Mouse (Mus musculus): Measurements from ENCODE around the gene Fkbp8. TPM values are rescaled to one million over a fixed set of nuclear protein-coding genes. Genes with fewer than 3 reads are reported as not detected.

Fkbp8 gene
- polyA plus RNA-seq, 1 experiment, result 256 TPM

- Histone ChIP-seq H3K79me2 (ENCODE audit: control insufficient read depth, insufficient read depth) (peaks cover 46% of the 10 kb centered on the region), H3K4me3 (ENCODE audit: insufficient read depth, poor library complexity, severe bottlenecking) (no peak overlapping the region), H3K36me3 (ENCODE audit: control insufficient read depth, insufficient read depth) (peaks cover 19% of the 10 kb centered on the region), H3K27me3 (ENCODE audit: control insufficient read depth, insufficient read depth, insufficient read length) (no peaks in the 10 kb centered on the region), H3ac (ENCODE audit: control insufficient read depth, insufficient read length, low read depth) (no peak overlapping the region), H3K79me3 (ENCODE audit: low read depth) (peaks cover 14% of the 10 kb centered on the region)
- TF ChIP-seq CEBPB (IDR thresholded peaks at IDR 0.05; ENCODE audit: low read depth) (no peak), MYOD1 (IDR thresholded peaks at IDR 0.05; ENCODE audit: control insufficient read depth, insufficient read length, low read depth) (no peak), MYOG (IDR thresholded peaks at IDR 0.05; ENCODE audit: control insufficient read depth, extremely low read depth, insufficient read length) (no peak), USF1 (IDR thresholded peaks at IDR 0.05; ENCODE audit: low read depth) (no peak), CTCF (IDR thresholded peaks at IDR 0.05; ENCODE audit: control insufficient read depth, insufficient read depth, insufficient read length) (no peak), MAX (IDR thresholded peaks at IDR 0.05) (no peak), FOSL1 (IDR thresholded peaks at IDR 0.05; ENCODE audit: insufficient read depth, low read length, poor library complexity, severe bottlenecking) (no peak)
Observed at GRCm38 (mm10) chr8:70574302-70574701, 46.8 kb downstream of the Fkbp8 start.

DNA sequence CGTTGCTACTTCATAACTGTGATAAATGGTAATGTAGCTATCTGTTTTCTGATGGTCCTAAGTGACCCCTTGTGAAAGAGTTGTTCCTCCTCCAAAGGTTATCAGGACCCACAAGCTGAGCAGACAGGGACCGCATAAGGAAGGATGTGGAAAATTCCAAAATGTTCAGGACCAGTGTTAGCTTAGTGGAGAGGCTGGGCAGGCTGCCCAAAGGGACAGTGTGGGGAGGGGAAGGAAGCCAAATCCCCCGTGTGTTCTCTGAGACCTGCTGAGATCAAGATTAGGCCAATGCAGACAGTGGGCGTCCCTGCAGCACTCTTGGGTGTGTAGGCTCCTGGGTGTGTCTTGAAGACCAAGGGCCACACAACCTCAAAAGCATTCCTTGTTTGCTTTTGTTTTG is 47.4 kb downstream of the Fkbp8 start:
- Histone ChIP-seq H3K36me3 (ENCODE audit: control insufficient read depth, insufficient read depth) (peaks cover 20% of the 10 kb centered on the region), H3K79me3 (ENCODE audit: low read depth) (peaks cover 10% of the 10 kb centered on the region), H3K79me2 (ENCODE audit: control insufficient read depth, insufficient read depth) (peaks cover 40% of the 10 kb centered on the region), H3ac (ENCODE audit: control insufficient read depth, insufficient read length, low read depth) (no peak overlapping the region), H3K27me3 (ENCODE audit: control insufficient read depth, insufficient read depth, insufficient read length) (no peaks in the 10 kb centered on the region), H3K4me3 (ENCODE audit: insufficient read depth, poor library complexity, severe bottlenecking) (no peak overlapping the region)
- TF ChIP-seq FOSL1 (IDR thresholded peaks at IDR 0.05; ENCODE audit: insufficient read depth, low read length, poor library complexity, severe bottlenecking) (no peak), MAX (IDR thresholded peaks at IDR 0.05) (no peak), USF1 (IDR thresholded peaks at IDR 0.05; ENCODE audit: low read depth) (no peak), CEBPB (IDR thresholded peaks at IDR 0.05; ENCODE audit: low read depth) (no peak), CTCF (IDR thresholded peaks at IDR 0.05; ENCODE audit: control insufficient read depth, insufficient read depth, insufficient read length) (no peak), MYOD1 (IDR thresholded peaks at IDR 0.05; ENCODE audit: control insufficient read depth, insufficient read length, low read depth) (no peak), MYOG (IDR thresholded peaks at IDR 0.05; ENCODE audit: control insufficient read depth, extremely low read depth, insufficient read length) (no peak)

GRCm38 (mm10) chr8:70577207-70577606 is 49.7 kb downstream of the Fkbp8 start:
- no peaks in the 10 kb centered on the region for H3K27me3 ChIP-seq (ENCODE audit: control insufficient read depth, insufficient read depth, insufficient read length)
- H3ac ChIP-seq (ENCODE audit: control insufficient read depth, insufficient read length, low read depth), result no peak overlapping the region
- peaks cover 17% of the 10 kb centered on the region for H3K79me2 ChIP-seq (ENCODE audit: control insufficient read depth, insufficient read depth)
- H3K79me3 ChIP-seq (ENCODE audit: low read depth), result peaks cover 4% of the 10 kb centered on the region
- H3K36me3 ChIP-seq (ENCODE audit: control insufficient read depth, insufficient read depth), result peaks cover 34% of the 10 kb centered on the region
- no peak for TF ChIP-seq MYOG (IDR thresholded peaks at IDR 0.05; ENCODE audit: control insufficient read depth, extremely low read depth, insufficient read length)
- H3K4me3 ChIP-seq (ENCODE audit: insufficient read depth, poor library complexity, severe bottlenecking), result no peak overlapping the region

GRCm38 (mm10) chr8:70583476-70584387 is 56.2 kb downstream of the Fkbp8 start:
- H3K79me3 ChIP-seq (ENCODE audit: low read depth), result no peaks in the 10 kb centered on the region
- H3K4me3 ChIP-seq (ENCODE audit: insufficient read depth, poor library complexity, severe bottlenecking), result no peak overlapping the region
- TF ChIP-seq MYOD1 (IDR thresholded peaks at IDR 0.05; ENCODE audit: control insufficient read depth, insufficient read length, low read depth) (no peak), CTCF (IDR thresholded peaks at IDR 0.05; ENCODE audit: control insufficient read depth, insufficient read depth, insufficient read length) (no peak), MAX (IDR thresholded peaks at IDR 0.05) (no peak), CEBPB (IDR thresholded peaks at IDR 0.05; ENCODE audit: low read depth) (no peak), USF1 (IDR thresholded peaks at IDR 0.05; ENCODE audit: low read depth) (no peak), FOSL1 (IDR thresholded peaks at IDR 0.05; ENCODE audit: insufficient read depth, low read length, poor library complexity, severe bottlenecking) (no peak), MYOG (IDR thresholded peaks at IDR 0.05; ENCODE audit: control insufficient read depth, extremely low read depth, insufficient read length) (no peak)
- H3K36me3 ChIP-seq (ENCODE audit: control insufficient read depth, insufficient read depth), result peaks cover 53% of the 10 kb centered on the region
- H3K27me3 ChIP-seq (ENCODE audit: control insufficient read depth, insufficient read depth, insufficient read length), result no peaks in the 10 kb centered on the region
- H3K79me2 ChIP-seq (ENCODE audit: control insufficient read depth, insufficient read depth), result no peaks in the 10 kb centered on the region
- H3ac ChIP-seq (ENCODE audit: control insufficient read depth, insufficient read length, low read depth), result no peak overlapping the region

- H3ac ChIP-seq (ENCODE audit: control insufficient read depth, insufficient read length, low read depth), result no peak overlapping the region
- H3K79me2 ChIP-seq (ENCODE audit: control insufficient read depth, insufficient read depth), result no peaks in the 10 kb centered on the region
- no peaks in the 10 kb centered on the region for H3K79me3 ChIP-seq (ENCODE audit: low read depth)
- H3K4me3 ChIP-seq (ENCODE audit: insufficient read depth, poor library complexity, severe bottlenecking), result no peak overlapping the region
- TF ChIP-seq MYOG (IDR thresholded peaks at IDR 0.05; ENCODE audit: control insufficient read depth, extremely low read depth, insufficient read length) (no peak), CEBPB (IDR thresholded peaks at IDR 0.05; ENCODE audit: low read depth) (no peak), FOSL1 (IDR thresholded peaks at IDR 0.05; ENCODE audit: insufficient read depth, low read length, poor library complexity, severe bottlenecking) (no peak), CTCF (IDR thresholded peaks at IDR 0.05; ENCODE audit: control insufficient read depth, insufficient read depth, insufficient read length) (no peak), MYOD1 (IDR thresholded peaks at IDR 0.05; ENCODE audit: control insufficient read depth, insufficient read length, low read depth) (no peak), MAX (IDR thresholded peaks at IDR 0.05) (no peak), USF1 (IDR thresholded peaks at IDR 0.05; ENCODE audit: low read depth) (no peak)
- no peaks in the 10 kb centered on the region for H3K27me3 ChIP-seq (ENCODE audit: control insufficient read depth, insufficient read depth, insufficient read length)
- H3K36me3 ChIP-seq (ENCODE audit: control insufficient read depth, insufficient read depth), result peaks cover 47% of the 10 kb centered on the region
Observed at GRCm38 (mm10) chr8:70584606-70585257, 57.2 kb downstream of the Fkbp8 start.

Other genes with a start within 250 kb of the Fkbp8 start
- 66.5 TPM for gene Homer3, start 244.9 kb upstream of the Fkbp8 start, polyA plus RNA-seq (2012; fragmentation: generic; extraction: Trizol)
- gene Ddx49, start 225.2 kb upstream of the Fkbp8 start, polyA plus RNA-seq (2012; fragmentation: generic; extraction: Trizol), result 136 TPM
- gene Cope, start 225.2 kb upstream of the Fkbp8 start, polyA plus RNA-seq (2012; fragmentation: generic; extraction: Trizol), result 158 TPM
- 0.23 TPM for gene Cers1, start 211.9 kb upstream of the Fkbp8 start, polyA plus RNA-seq (2012; fragmentation: generic; extraction: Trizol)
- 0.16 TPM for gene Gdf1, start 197.9 kb upstream of the Fkbp8 start, polyA plus RNA-seq (2012; fragmentation: generic; extraction: Trizol)
- gene Upf1, start 174.4 kb upstream of the Fkbp8 start, polyA plus RNA-seq (2012; fragmentation: generic; extraction: Trizol), result 47.2 TPM
- gene Comp, start 154.2 kb upstream of the Fkbp8 start, polyA plus RNA-seq (2012; fragmentation: generic; extraction: Trizol), result 0.20 TPM
- gene Crtc1, start 88.1 kb upstream of the Fkbp8 start, polyA plus RNA-seq (2012; fragmentation: generic; extraction: Trizol), result 11.7 TPM
- 34.4 TPM for gene Klhl26, start 50.8 kb upstream of the Fkbp8 start, polyA plus RNA-seq (2012; fragmentation: generic; extraction: Trizol)
- 0.36 TPM for gene Tmem59l, start 40.4 kb upstream of the Fkbp8 start, polyA plus RNA-seq (2012; fragmentation: generic; extraction: Trizol)
- 294 TPM for gene Crlf1, start 34.6 kb upstream of the Fkbp8 start, polyA plus RNA-seq (2012; fragmentation: generic; extraction: Trizol)
- 199 TPM for gene Rex1bd, start 21.0 kb upstream of the Fkbp8 start, polyA plus RNA-seq (2012; fragmentation: generic; extraction: Trizol)
- 1,556 TPM for gene Uba52, start 16.9 kb upstream of the Fkbp8 start, polyA plus RNA-seq (2012; fragmentation: generic; extraction: Trizol)
- gene Kxd1, start 232 bp downstream of the Fkbp8 start, polyA plus RNA-seq (2012; fragmentation: generic; extraction: Trizol), result 47.5 TPM
- 12.3 TPM for gene Ell, start 11.7 kb downstream of the Fkbp8 start, polyA plus RNA-seq (2012; fragmentation: generic; extraction: Trizol)
- gene Isyna1, start 66.6 kb downstream of the Fkbp8 start, polyA plus RNA-seq (2012; fragmentation: generic; extraction: Trizol), result 78.6 TPM
- 193 TPM for gene Ssbp4, start 81.1 kb downstream of the Fkbp8 start, polyA plus RNA-seq (2012; fragmentation: generic; extraction: Trizol)
- not detected for gene Lrrc25, start 88.4 kb downstream of the Fkbp8 start, polyA plus RNA-seq (2012; fragmentation: generic; extraction: Trizol)
- 20.9 TPM for gene Gdf15, start 104.7 kb downstream of the Fkbp8 start, polyA plus RNA-seq (2012; fragmentation: generic; extraction: Trizol)
- gene Pgpep1, start 132.7 kb downstream of the Fkbp8 start, polyA plus RNA-seq (2012; fragmentation: generic; extraction: Trizol), result 34.9 TPM
- gene Lsm4, start 145.5 kb downstream of the Fkbp8 start, polyA plus RNA-seq (2012; fragmentation: generic; extraction: Trizol), result 300 TPM
- 128 TPM for gene Jund, start 171.2 kb downstream of the Fkbp8 start, polyA plus RNA-seq (2012; fragmentation: generic; extraction: Trizol)
- gene Iqcn, start 175.7 kb downstream of the Fkbp8 start, polyA plus RNA-seq (2012; fragmentation: generic; extraction: Trizol), result 0.01 TPM
- gene Gm3336, start 190.8 kb downstream of the Fkbp8 start, polyA plus RNA-seq (2012; fragmentation: generic; extraction: Trizol), result not detected
- 0.01 TPM for gene Pde4c, start 196.0 kb downstream of the Fkbp8 start, polyA plus RNA-seq (2012; fragmentation: generic; extraction: Trizol)
- gene Rab3a, start 227.0 kb downstream of the Fkbp8 start, polyA plus RNA-seq (2012; fragmentation: generic; extraction: Trizol), result 14.4 TPM
- gene Mpv17l2, start 233.2 kb downstream of the Fkbp8 start, polyA plus RNA-seq (2012; fragmentation: generic; extraction: Trizol), result 86.8 TPM
- gene Pik3r2, start 249.0 kb downstream of the Fkbp8 start, polyA plus RNA-seq (2012; fragmentation: generic; extraction: Trizol), result 71.7 TPM